Mouse (Mus musculus) CH12.LX (cell line): ENCODE results near the gene Olfr849.

ENCODE experiments used
- BHLHE40 ChIP-seq: IDR thresholded peaks from 2 replicates; pipeline ENCODE4 v1.6.1; 2011; ENCODE audit warnings: mild to moderate bottlenecking, low read depth, low read length, improper control_type of control experiment
- CHD2 ChIP-seq: IDR thresholded peaks from 2 replicates; pipeline ENCODE4 v1.6.1; 2011; ENCODE audit warnings: low read length, improper control_type of control experiment
- CTCF ChIP-seq, 2 experiments: IDR thresholded peaks in 1 of 2; conservative IDR thresholded peaks in 1 of 2; 2 replicates each; pipeline ENCODE4 v1.5.1; 2011 to 2012; ENCODE audit warnings: low read depth in 2 of 2, low read length in 2 of 2, improper control_type of control experiment in 1 of 2, inconsistent platforms in 1 of 2, mild to moderate bottlenecking in 1 of 2, moderate library complexity in 1 of 2
- E2F4 ChIP-seq: IDR thresholded peaks from 2 replicates; pipeline ENCODE4 v1.6.1; 2011; ENCODE audit warnings: low read depth, low read length, improper control_type of control experiment; ENCODE audit not compliant: insufficient replicate concordance
- EP300 ChIP-seq: IDR thresholded peaks from 2 replicates; pipeline ENCODE4 v1.6.1; 2011; ENCODE audit warnings: low read length, improper control_type of control experiment
- PAX5 ChIP-seq: IDR thresholded peaks from 2 replicates; pipeline ENCODE4 v1.6.1; 2012; ENCODE audit warnings: low read length, inconsistent platforms, mixed read lengths
- POLR2A ChIP-seq: IDR thresholded peaks from 2 replicates; pipeline ENCODE4 v1.6.1; 2011; ENCODE audit warnings: low read depth, mild to moderate bottlenecking, improper control_type of control experiment, low read length
- SMC3 ChIP-seq: IDR thresholded peaks from 2 replicates; pipeline ENCODE4 v1.6.1; 2011; ENCODE audit warnings: low read depth, low read length, improper control_type of control experiment
- UBTF ChIP-seq: IDR thresholded peaks from 2 replicates; pipeline ENCODE4 v1.6.1; 2012; ENCODE audit warnings: low read depth, mild to moderate bottlenecking, inconsistent platforms, low read length, improper control_type of control experiment, moderate library complexity
- USF1 ChIP-seq: IDR thresholded peaks from 2 replicates; pipeline ENCODE4 v1.6.1; 2014; ENCODE audit warnings: low read depth, mild to moderate bottlenecking, inconsistent platforms, low read length, improper control_type of control experiment
- ZMIZ1 ChIP-seq: IDR thresholded peaks from 2 replicates; pipeline ENCODE4 v1.6.1; 2012; ENCODE audit warnings: low read depth, mild to moderate bottlenecking, inconsistent platforms, low read length, improper control_type of control experiment

DNA sequence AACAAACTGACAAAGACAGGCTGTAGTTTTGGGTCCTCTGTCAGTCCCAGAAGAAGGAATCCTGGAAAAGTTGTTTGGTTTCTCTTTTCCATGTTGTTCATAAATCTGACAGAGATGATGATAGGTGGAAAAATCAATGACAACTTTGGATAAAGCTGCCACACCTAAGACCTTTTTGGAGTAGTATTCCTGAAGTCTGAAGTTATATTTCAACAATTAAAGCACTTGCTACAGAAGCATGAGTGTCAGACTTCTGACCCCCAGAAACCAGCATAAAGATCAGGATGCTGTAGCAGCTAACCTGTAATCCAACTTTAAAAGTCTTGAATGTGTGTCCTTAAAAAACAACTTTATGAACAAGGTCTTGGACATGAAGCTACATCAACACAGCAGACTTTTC lies 38.1 kb downstream of the Olfr849 start, which contains the start of gene Olfr850:
- TF ChIP-seq CTCF (conservative IDR thresholded peaks at IDR 0.05 in 1 of 2, IDR thresholded peaks at IDR 0.05 in 1 of 2; ENCODE audit: low read depth in 2 of 2, low read length in 2 of 2) (no peak), BHLHE40 (no peak), CHD2 (no peak), UBTF (no peak), POLR2A (no peak), SMC3 (no peak), E2F4 (no peak), EP300 (no peak), PAX5 (no peak), ZMIZ1 (no peak), USF1 (no peak)
